Mouse (Mus musculus): Measurements from ENCODE around the gene Tbc1d1. TPM values are rescaled to one million over a fixed set of nuclear protein-coding genes. Genes with fewer than 3 reads are reported as not detected.

Tbc1d1 gene
- total and polyA plus RNA-seq, 3 experiments = 26.0 to 38.6 (median 31.9) TPM

GRCm38 (mm10) chr5:64234269-64234985 is 78.3 kb downstream of the Tbc1d1 start:
- no peaks in the 10 kb centered on the region for H3K9me3 ChIP-seq (replicated peaks; ENCODE audit: low read length)
- H3K4me2 ChIP-seq (ENCODE audit: insufficient read depth, low read depth, poor library complexity, severe bottlenecking) = no peak overlapping the region
- H3K4me3 ChIP-seq (replicated peaks in 1 of 3; ENCODE audit: low read depth in 2 of 3, low read length in 2 of 3, poor library complexity in 1 of 3) = no peak overlapping the region
- peaks cover 6% of the 10 kb centered on the region; the same call in 1 of the 2 replicates for H3K79me2 ChIP-seq (replicated peaks; ENCODE audit: control insufficient read depth, extremely low read depth, insufficient read depth, poor library complexity, severe bottlenecking)
- H3K27me3 ChIP-seq (replicated peaks) = no peaks in the 10 kb centered on the region
- no peak overlapping the region for H3K27ac ChIP-seq (ENCODE audit: insufficient read depth, low read depth)
- TF ChIP-seq MAFK (IDR thresholded peaks at IDR 0.05; ENCODE audit: insufficient replicate concordance, low read length) = no peak
- TF ChIP-seq MAX (IDR thresholded peaks at IDR 0.05; ENCODE audit: low read length) = no peak
- H3K36me3 ChIP-seq (replicated peaks in 1 of 2; ENCODE audit: control insufficient read depth in 1 of 2, insufficient read depth in 1 of 2, low read length in 1 of 2) = peaks cover 0 to 5% of the 10 kb centered on the region in 2 experiments
- in situ Hi-C loops (cut with MboI; ENCODE audit: low pct_ligation_motif_present, low pct_unique_long_range_greater_than_20kb, low sequenced_read_pairs) = no loop called here
- no peak for DNase-seq (ENCODE audit: extremely low read depth)
- dilution Hi-C loops (cut with MboI; ENCODE audit: extremely low pct_ligation_motif_present, extremely low pct_unique_long_range_greater_than_20kb, low sequenced_read_pairs) = no loop called here
- H3K4me1 ChIP-seq (ENCODE audit: control insufficient read depth in 1 of 2, insufficient read depth in 2 of 2) = peaks cover 11 to 82% of the 10 kb centered on the region in 2 experiments
- H3K9ac ChIP-seq (ENCODE audit: insufficient read depth, low read depth) = no peak overlapping the region

GRCm38 (mm10) chr5:64235250-64235649 is 79.1 kb downstream of the Tbc1d1 start:
- Histone ChIP-seq H3K9me3 (replicated peaks; ENCODE audit: low read length) (no peaks in the 10 kb centered on the region), H3K4me3 (replicated peaks in 1 of 3; ENCODE audit: low read depth in 2 of 3, low read length in 2 of 3, poor library complexity in 1 of 3) (no peak overlapping the region), H3K9ac (ENCODE audit: insufficient read depth, low read depth) (no peak overlapping the region), H3K4me2 (ENCODE audit: insufficient read depth, low read depth, poor library complexity, severe bottlenecking) (no peak overlapping the region), H3K4me1 (ENCODE audit: control insufficient read depth in 1 of 2, insufficient read depth in 2 of 2) (peaks cover 11 to 87% of the 10 kb centered on the region in 2 experiments), H3K79me2 (replicated peaks; ENCODE audit: control insufficient read depth, extremely low read depth, insufficient read depth, poor library complexity, severe bottlenecking) (peaks cover 6% of the 10 kb centered on the region; the same call in 1 of the 2 replicates), H3K27ac (ENCODE audit: insufficient read depth, low read depth) (no peak overlapping the region), H3K36me3 (replicated peaks in 1 of 2; ENCODE audit: control insufficient read depth in 1 of 2, insufficient read depth in 1 of 2, low read length in 1 of 2) (peaks cover 0 to 5% of the 10 kb centered on the region in 2 experiments), H3K27me3 (replicated peaks) (no peaks in the 10 kb centered on the region)
- dilution Hi-C loops (cut with MboI; ENCODE audit: extremely low pct_ligation_motif_present, extremely low pct_unique_long_range_greater_than_20kb, low sequenced_read_pairs) = no loop called here
- in situ Hi-C loops (cut with MboI; ENCODE audit: low pct_ligation_motif_present, low pct_unique_long_range_greater_than_20kb, low sequenced_read_pairs) = no loop called here
- no peak for TF ChIP-seq HCFC1 (IDR thresholded peaks at IDR 0.05; ENCODE audit: low read depth, low read length)
- TF ChIP-seq CTCF (conservative IDR thresholded peaks at IDR 0.05 in 1 of 2, IDR thresholded peaks at IDR 0.05 in 1 of 2; ENCODE audit: low read depth in 2 of 2, low read length in 2 of 2) = no peak
- TF ChIP-seq POLR2A (IDR thresholded peaks at IDR 0.05; ENCODE audit: low read depth, low read length) = no peak
- no peak for TF ChIP-seq MAX (IDR thresholded peaks at IDR 0.05; ENCODE audit: low read length)
- TF ChIP-seq KAT2A (IDR thresholded peaks at IDR 0.05; ENCODE audit: insufficient replicate concordance, low read length) = no peak
- TF ChIP-seq MXI1 (IDR thresholded peaks at IDR 0.05; ENCODE audit: low read depth, low read length) = no peak
- no peak for TF ChIP-seq EP300 (IDR thresholded peaks at IDR 0.05; ENCODE audit: low read length)
- TF ChIP-seq IRF4 (IDR thresholded peaks at IDR 0.05; ENCODE audit: low read depth, low read length) = no peak
- TF ChIP-seq ZNF384 (IDR thresholded peaks at IDR 0.05; ENCODE audit: low read depth, low read length) = no peak
- no peak for TF ChIP-seq SMC3 (IDR thresholded peaks at IDR 0.05; ENCODE audit: low read depth, low read length)
- no peak for TF ChIP-seq ZMIZ1 (IDR thresholded peaks at IDR 0.05; ENCODE audit: low read depth, low read length)
- no peak for TF ChIP-seq PAX5 (IDR thresholded peaks at IDR 0.05; ENCODE audit: low read length)
- no peak for TF ChIP-seq CHD2 (IDR thresholded peaks at IDR 0.05; ENCODE audit: low read length)
- TF ChIP-seq MYC (IDR thresholded peaks at IDR 0.05; ENCODE audit: low read depth, low read length) = no peak
- TF ChIP-seq E2F4 (IDR thresholded peaks at IDR 0.05; ENCODE audit: insufficient replicate concordance, low read depth, low read length) = no peak
- no peak for TF ChIP-seq ZKSCAN1 (IDR thresholded peaks at IDR 0.05; ENCODE audit: borderline replicate concordance, low read depth, low read length)
- no peak for TF ChIP-seq TBP (conservative IDR thresholded peaks at IDR 0.05; ENCODE audit: low read depth, low read length)
- no peak for TF ChIP-seq MAFK (IDR thresholded peaks at IDR 0.05; ENCODE audit: insufficient replicate concordance, low read length)
- TF ChIP-seq MEF2A (IDR thresholded peaks at IDR 0.05; ENCODE audit: borderline replicate concordance, low read depth, low read length) = no peak
- no peak for DNase-seq (ENCODE audit: extremely low read depth)
